Mouse (Mus musculus) gastrocnemius, postnatal 14 days (tissue): Measurements from ENCODE around the gene Bahcc1. TPM values are rescaled to one million over a fixed set of nuclear protein-coding genes. Genes with fewer than 3 reads are reported as not detected.

Experiments used
- DNase-seq: peaks from one replicate; pipeline ENCODE4 v3.0.0; 2021; ENCODE audit warnings: mixed read lengths
- intact Hi-C: fragments of 180-260 bp; cut with DNase I; formaldehyde crosslinking; loops from one replicate; pipeline ENCODE4 v1.15.1; 2025; ENCODE audit warnings: low total_unique reads
- microRNA-seq, 2 experiments: library from miRNA; unstranded; fragments of <30 nt; microRNA quantifications; one replicate each; pipeline ENCODE4 v1.2.0; 2021
- total RNA-seq, 2 experiments: library from RNA; stranded (reverse); gene quantifications; 2 replicates each; pipeline ENCODE4 v1.2.3; 2021

Bahcc1 gene
- total RNA-seq, 2 experiments from 2014 or later, result 3.4 to 8.1 TPM

- intact Hi-C loops, result no loop called here
These were observed 106.0 kb downstream of the Bahcc1 start for GRCm38 (mm10) chr11:120338786-120339185.

GRCm38 (mm10) chr11:120339978-120340513 lies 107.3 kb downstream of the Bahcc1 start:
- DNase-seq, result no peak
- intact Hi-C loops, result no loop called here

More at GRCm38 (mm10) chr11:120338786-120339185, 106.0 kb downstream of the Bahcc1 start:
- DNase-seq, result no peak

- intact Hi-C loops, result no loop called here
- peak; percentile 2 for DNase-seq
These were observed 108.9 kb downstream of the Bahcc1 start for GRCm38 (mm10) chr11:120341661-120342060.

Small RNAs within 50 kb of the gene (microRNA-seq; reads per million reads assigned to microRNA genes)
- 0 reads per million in 2 experiments for gene Gm47297

Other genes starting within 250 kb of the Bahcc1 start
- gene Aatk, start 185.8 kb upstream of the Bahcc1 start, total RNA-seq, result 10 to 100 TPM in 1 of 2 experiments, 1 to 10 TPM in 1; 9.4 to 17.0 TPM
- gene Cep131, start 146.1 kb upstream of the Bahcc1 start, total RNA-seq, result 1 to 10 TPM; 7.9 to 8.5 TPM
- 1 to 10 TPM; 5.1 to 6.6 TPM for gene Tepsin, start 134.2 kb upstream of the Bahcc1 start, total RNA-seq
- gene Ndufaf8, start 134.0 kb upstream of the Bahcc1 start, total RNA-seq, result 10 to 100 TPM; 36.5 to 45.6 TPM
- 10 to 100 TPM; 56.1 to 60.8 TPM for gene Slc38a10, start 81.6 kb upstream of the Bahcc1 start, total RNA-seq
- gene Actg1, start 115.6 kb downstream of the Bahcc1 start, total RNA-seq, result 100 to 1,000 TPM; 308 to 391 TPM
- under 1 TPM; 0.16 to 0.39 TPM for gene Fscn2, start 128.6 kb downstream of the Bahcc1 start, total RNA-seq
- gene Faap100, start 145.8 kb downstream of the Bahcc1 start, total RNA-seq, result 10 to 100 TPM; 11.2 to 16.0 TPM
- gene Nploc4, start 204.8 kb downstream of the Bahcc1 start, total RNA-seq, result 10 to 100 TPM; 55.1 to 61.7 TPM
- not detected for gene Tspan10, start 209.7 kb downstream of the Bahcc1 start, total RNA-seq
- under 1 TPM; 0.16 to 0.35 TPM for gene Pde6g, start 220.6 kb downstream of the Bahcc1 start, total RNA-seq
- gene Oxld1, start 225.1 kb downstream of the Bahcc1 start, total RNA-seq, result 10 to 100 TPM; 26.5 to 29.0 TPM
- gene Ccdc137, start 225.2 kb downstream of the Bahcc1 start, total RNA-seq, result 1 to 10 TPM; 4.3 to 5.3 TPM
- gene Arl16, start 234.7 kb downstream of the Bahcc1 start, total RNA-seq, result 10 to 100 TPM; 11.4 to 11.8 TPM